Mouse (Mus musculus) kidney, embryonic 16.5 days (tissue): ENCODE measurements around the gene Psmb8. TPM values are rescaled to one million over a fixed set of nuclear protein-coding genes. Genes with fewer than 3 reads are reported as not detected.
A peak's percentile ranks its signal among the peaks of the same experiment; 100 is the strongest.

Experiments used
- ATAC-seq: fragments of 200-750 bp; cut with Nextera tagmentation; 2 replicates; pipeline ENCODE4 v1.8.0; 2017; ENCODE audit warnings: moderate TSS enrichment; ENCODE audit not compliant: low FRiP score, low TSS enrichment
- H3K27ac ChIP-seq: fragments of 300-500 bp; sonication (generic); 2 replicates; pipeline ENCODE4 v1.5.1; 2014; ENCODE audit warnings: low read length
- H3K27me3 ChIP-seq: fragments of 300-500 bp; sonication (generic); 2 replicates; pipeline ENCODE4 v1.6.1; 2014; ENCODE audit warnings: low read length, control low read depth, mixed read lengths; ENCODE audit not compliant: insufficient read depth
- H3K36me3 ChIP-seq: fragments of 300-500 bp; sonication (generic); 2 replicates; pipeline ENCODE4 v1.6.1; 2014; ENCODE audit warnings: low read length, control low read depth, mixed read lengths; ENCODE audit not compliant: insufficient read depth
- H3K4me1 ChIP-seq: fragments of 300-500 bp; sonication (generic); 2 replicates; pipeline ENCODE4 v1.6.1; 2014; ENCODE audit warnings: low read length, control low read depth, mixed read lengths; ENCODE audit not compliant: insufficient read depth
- H3K4me2 ChIP-seq: fragments of 300-500 bp; sonication (generic); replicated peaks from 2 replicates; pipeline ENCODE4 v1.6.1; 2014; ENCODE audit warnings: low read depth, low read length
- H3K4me3 ChIP-seq: fragments of 300-500 bp; sonication (generic); 2 replicates; pipeline ENCODE4 v1.5.1; 2014; ENCODE audit warnings: mild to moderate bottlenecking, low read length
- H3K9ac ChIP-seq: fragments of 300-500 bp; sonication (generic); replicated peaks from 2 replicates; pipeline ENCODE4 v1.6.1; 2014; ENCODE audit warnings: low read length
- H3K9me3 ChIP-seq: fragments of 300-500 bp; sonication (generic); 2 replicates; pipeline ENCODE4 v1.6.1; 2016; ENCODE audit warnings: low read length, control low read depth
- WGBS: fragments of 180-500 bp; shearing (Covaris S2); extraction: QIAGEN DNeasy Blood & Tissue Kit; methylation state at CpG from one replicate; pipeline ENCODE4 v1.1.7; 2014; 5-methylcytosine and 5-hydroxymethylcytosine counted together
- polyA plus RNA-seq: library from polyadenylated mRNA; unstranded; fragments of >200 nt; fragmentation: Nextera tagmentation; extraction: Ambion mirVana; gene quantifications from 2 replicates; pipeline ENCODE4 v1.2.1, GENCODE M21; 2015

Psmb8 gene
- polyA plus RNA-seq, 1 experiment from 2014 or later, result 7.2 TPM

DNA sequence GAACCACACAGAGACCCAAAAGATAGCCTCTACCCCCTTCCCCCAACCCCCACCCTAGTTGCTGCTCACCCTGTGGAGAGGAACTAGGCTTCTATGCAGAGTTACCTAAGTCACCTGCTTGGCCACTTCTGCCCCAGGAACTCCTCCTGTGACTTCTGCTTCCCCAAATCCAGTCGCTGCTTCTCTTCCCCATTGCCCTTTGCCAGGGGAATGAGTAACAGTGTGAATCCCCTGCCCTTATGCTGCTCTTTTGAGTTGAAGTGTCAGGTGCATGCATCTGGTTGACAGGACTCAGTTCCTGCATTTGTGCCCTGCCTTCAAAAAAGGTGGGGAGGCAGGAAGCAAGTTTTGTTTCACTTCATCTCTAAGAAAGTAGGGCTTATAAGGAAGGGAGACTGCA is 23.4 kb upstream of the Psmb8 start:
- H3K9me3 ChIP-seq, result peaks cover 11% of the 10 kb centered on the region; the same call in 1 of the 2 replicates
- H3K27me3 ChIP-seq, result no peaks in the 10 kb centered on the region
- H3K4me1 ChIP-seq, result no peaks in the 10 kb centered on the region
- no peak overlapping the region for H3K27ac ChIP-seq
- no peak overlapping the region for H3K4me3 ChIP-seq
- no peak overlapping the region for H3K4me2 ChIP-seq
- no peak overlapping the region for H3K9ac ChIP-seq
- no peaks in the 10 kb centered on the region for H3K36me3 ChIP-seq
- ATAC-seq, result no peak
- WGBS, result 53% methylated on average over 1 of the region's 1 CpGs

DNA sequence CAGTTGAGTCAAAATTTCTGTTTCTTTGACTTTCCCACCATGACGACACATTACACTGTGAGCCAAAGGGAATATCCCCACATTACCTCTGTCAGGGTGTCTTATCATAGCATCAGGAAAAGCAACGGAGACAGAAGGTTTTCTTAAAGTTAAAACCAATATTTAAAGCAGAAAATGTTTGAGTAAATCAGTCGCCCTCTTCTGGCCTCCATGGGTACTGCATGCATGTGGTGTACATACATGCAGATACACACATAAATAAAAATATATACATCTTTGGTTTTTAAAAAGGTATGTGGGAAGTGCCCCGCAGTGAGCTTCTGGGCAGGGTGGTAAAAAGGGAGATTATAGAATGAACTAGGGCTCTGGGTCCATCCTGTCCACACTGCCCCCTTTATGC is 20.3 kb upstream of the Psmb8 start:
- Histone ChIP-seq H3K9me3 (peaks cover 11% of the 10 kb centered on the region; the same call in 1 of the 2 replicates), H3K9ac (no peak overlapping the region), H3K4me2 (no peak overlapping the region), H3K4me3 (no peak overlapping the region), H3K36me3 (no peaks in the 10 kb centered on the region), H3K27ac (no peak overlapping the region), H3K4me1 (no peaks in the 10 kb centered on the region), H3K27me3 (no peaks in the 10 kb centered on the region)
- WGBS, result 64% methylated on average over 4 of the region's 4 CpGs
- no peak for ATAC-seq

DNA sequence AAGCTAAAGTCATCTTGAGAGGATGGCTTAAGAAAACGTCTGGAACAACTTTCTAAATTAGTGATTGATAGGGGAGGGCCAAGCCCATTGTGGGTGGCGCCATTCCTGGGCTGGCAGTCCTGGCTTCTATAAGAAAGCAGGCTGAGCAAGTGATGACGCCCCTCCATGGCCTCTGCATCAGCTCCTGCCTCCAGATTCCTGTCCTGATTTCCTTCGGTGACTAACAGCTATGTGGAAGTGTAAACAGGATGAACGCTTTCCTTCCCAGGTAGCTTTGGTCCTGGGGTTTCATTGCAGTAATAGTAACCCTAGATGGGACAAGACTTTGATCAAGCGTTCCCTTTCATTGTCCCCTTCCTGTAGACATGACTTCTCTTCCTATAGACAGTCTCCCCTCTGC is 18.5 kb upstream of the Psmb8 start:
- Histone ChIP-seq H3K4me3 (no peak overlapping the region), H3K36me3 (no peaks in the 10 kb centered on the region), H3K27ac (no peak overlapping the region), H3K4me1 (no peaks in the 10 kb centered on the region), H3K27me3 (0 out of 2 replicates have a peak, but pooled peaks cover 3% of the 10 kb centered on the region), H3K4me2 (no peak overlapping the region), H3K9ac (no peak overlapping the region), H3K9me3 (peaks cover 6% of the 10 kb centered on the region; the same call in 1 of the 2 replicates)
- WGBS, result 53% methylated on average over 6 of the region's 6 CpGs
- no peak for ATAC-seq

DNA sequence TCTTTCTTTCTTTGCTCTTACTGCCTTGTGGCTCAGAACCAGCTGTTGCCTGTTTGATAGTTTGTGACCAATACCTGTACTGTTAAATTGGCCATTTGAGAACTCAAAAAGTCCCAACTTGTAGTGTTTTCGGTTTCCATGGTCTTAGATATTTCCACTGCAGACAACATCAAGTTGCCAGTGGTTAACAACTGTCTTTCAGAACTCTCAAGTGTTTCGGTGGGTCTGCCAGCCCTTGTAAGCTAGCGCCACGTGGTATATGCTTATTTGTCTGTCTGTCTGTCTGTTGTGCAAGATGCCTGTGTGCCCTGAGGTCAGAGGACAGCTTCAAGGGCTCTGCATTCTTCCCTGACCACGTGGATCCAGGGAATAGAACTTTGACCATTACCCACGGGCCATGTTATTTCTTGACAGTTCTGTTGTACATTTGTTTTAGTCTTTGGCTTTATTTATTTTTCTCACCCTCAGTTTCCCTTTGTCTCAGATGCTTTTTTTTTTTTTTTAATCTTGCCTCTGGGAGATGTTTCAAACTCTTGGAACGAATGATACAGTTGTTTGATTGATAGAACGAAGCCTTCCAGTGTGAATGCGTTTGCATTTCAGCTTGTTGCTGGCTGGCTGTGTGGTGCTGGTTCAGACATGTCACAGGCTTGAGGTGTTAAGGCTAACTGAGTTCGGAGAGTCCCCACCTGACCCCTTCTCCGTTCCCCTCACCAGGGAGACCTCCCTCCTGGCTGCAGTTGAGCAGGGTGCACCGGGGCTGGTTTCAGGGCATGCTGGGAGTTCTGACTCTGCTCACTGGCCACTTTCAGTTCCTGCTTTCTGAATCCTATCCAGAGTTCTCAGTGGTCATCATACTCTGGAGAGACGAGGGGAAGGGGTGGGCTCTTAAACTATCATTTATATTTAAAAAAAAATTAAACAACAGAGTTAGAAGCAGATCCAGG is 17.3 kb upstream of the Psmb8 start:
- no peak overlapping the region for H3K4me2 ChIP-seq
- no peak overlapping the region for H3K9ac ChIP-seq
- no peak for ATAC-seq
- H3K36me3 ChIP-seq, result no peaks in the 10 kb centered on the region
- no peak overlapping the region for H3K27ac ChIP-seq
- H3K27me3 ChIP-seq, result 0 out of 2 replicates have a peak, but pooled peaks cover 6% of the 10 kb centered on the region
- H3K4me3 ChIP-seq, result no peak overlapping the region
- H3K4me1 ChIP-seq, result no peaks in the 10 kb centered on the region
- H3K9me3 ChIP-seq, result peaks cover 6% of the 10 kb centered on the region; the same call in 1 of the 2 replicates
- WGBS, result 70% methylated on average over 13 of the region's 13 CpGs

DNA sequence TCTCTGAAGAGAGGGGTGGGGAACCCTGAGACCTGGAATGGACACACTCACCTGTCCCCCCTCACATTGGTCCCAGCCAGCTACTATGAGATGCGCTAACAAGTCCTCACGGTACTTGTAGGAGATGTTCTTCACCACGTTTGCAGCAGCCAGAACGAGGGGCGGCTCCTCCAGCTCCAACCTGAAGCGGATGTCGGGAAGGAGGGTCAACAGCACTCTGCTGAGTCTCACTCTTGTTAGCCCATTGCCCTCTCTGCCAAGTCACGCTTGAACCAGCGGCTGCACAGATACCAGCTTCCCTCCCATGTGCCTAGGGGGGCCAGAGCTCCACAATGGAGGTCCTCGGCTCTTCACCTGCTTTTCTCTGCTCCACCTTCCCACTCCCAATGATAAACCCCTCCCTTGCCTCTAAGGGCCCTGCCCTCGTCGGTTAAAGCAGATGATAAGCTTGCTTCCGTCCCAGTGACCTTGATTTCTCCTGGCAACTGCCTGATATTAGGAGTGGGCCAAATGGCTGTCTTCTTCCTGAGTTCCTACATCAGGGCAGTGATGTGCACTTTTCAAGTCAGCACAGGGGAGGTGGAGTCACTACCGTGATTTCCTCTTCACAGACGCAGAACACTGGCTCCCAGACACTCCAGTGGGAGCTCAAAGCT is 13.8 kb upstream of the Psmb8 start:
- Histone ChIP-seq H3K27ac (no peak overlapping the region), H3K4me3 (no peak overlapping the region), H3K9me3 (no peaks in the 10 kb centered on the region), H3K4me2 (no peak overlapping the region), H3K4me1 (peaks cover 6% of the 10 kb centered on the region), H3K9ac (no peak overlapping the region), H3K36me3 (no peaks in the 10 kb centered on the region), H3K27me3 (peaks cover 21% of the 10 kb centered on the region)
- WGBS, result 73% methylated on average over 15 of the region's 15 CpGs
- ATAC-seq, result no peak

DNA sequence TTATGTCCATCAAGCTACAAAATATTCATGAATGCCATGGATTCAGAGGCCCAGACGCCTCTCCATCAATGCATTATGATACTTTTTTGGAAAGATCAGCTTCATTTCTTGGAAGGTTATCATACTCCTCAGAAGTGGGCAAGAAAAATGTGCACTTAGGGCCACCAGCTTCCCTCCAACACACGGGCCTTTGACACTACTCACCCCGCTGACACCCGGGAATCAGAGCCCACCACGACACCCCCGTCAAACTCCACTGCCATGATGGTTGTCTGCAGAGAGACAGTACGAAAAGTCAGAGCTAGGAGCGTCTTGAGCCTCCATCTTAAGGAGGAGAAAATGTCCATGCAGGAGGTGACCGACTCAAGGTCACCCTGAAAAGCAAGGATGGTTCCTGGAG is 12.0 kb upstream of the Psmb8 start:
- H3K4me1 ChIP-seq, result peaks cover 6% of the 10 kb centered on the region
- no peaks in the 10 kb centered on the region for H3K9me3 ChIP-seq
- no peak for ATAC-seq
- H3K4me3 ChIP-seq, result no peak overlapping the region
- no peak overlapping the region for H3K27ac ChIP-seq
- H3K27me3 ChIP-seq, result peaks cover 24% of the 10 kb centered on the region
- WGBS, result 88% methylated on average over 9 of the region's 9 CpGs
- H3K36me3 ChIP-seq, result no peaks in the 10 kb centered on the region
- no peak overlapping the region for H3K4me2 ChIP-seq
- no peak overlapping the region for H3K9ac ChIP-seq

DNA sequence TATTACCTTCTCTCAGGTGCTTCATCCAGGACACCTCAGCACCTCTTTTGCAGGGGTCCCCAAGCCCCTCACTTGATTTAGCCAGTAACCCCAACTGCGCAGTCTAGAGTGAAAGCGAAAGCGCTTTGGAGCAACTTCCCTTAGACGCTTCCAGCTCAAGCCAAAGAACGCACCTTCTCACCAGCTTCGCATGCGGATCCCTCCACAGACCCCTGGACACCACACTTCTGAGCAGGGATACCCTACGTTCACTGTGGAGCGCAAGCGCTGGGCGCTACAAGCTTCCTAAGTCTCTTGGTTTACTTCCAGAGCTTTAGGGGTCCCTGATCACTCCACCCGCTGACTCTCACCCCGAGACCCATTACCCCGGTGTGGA is 10.6 kb upstream of the Psmb8 start:
- Histone ChIP-seq H3K9me3 (no peaks in the 10 kb centered on the region), H3K4me1 (peaks cover 6% of the 10 kb centered on the region), H3K27me3 (peaks cover 24% of the 10 kb centered on the region), H3K27ac (no peak overlapping the region), H3K4me2 (peak overlapping the region; percentile 95), H3K4me3 (peak overlapping the region; percentile 51), H3K9ac (peak overlapping the region; percentile 61), H3K36me3 (no peaks in the 10 kb centered on the region)
- WGBS, result 6% methylated on average over 14 of the region's 14 CpGs
- ATAC-seq, result no peak; the same call in none of the 2 replicates

DNA sequence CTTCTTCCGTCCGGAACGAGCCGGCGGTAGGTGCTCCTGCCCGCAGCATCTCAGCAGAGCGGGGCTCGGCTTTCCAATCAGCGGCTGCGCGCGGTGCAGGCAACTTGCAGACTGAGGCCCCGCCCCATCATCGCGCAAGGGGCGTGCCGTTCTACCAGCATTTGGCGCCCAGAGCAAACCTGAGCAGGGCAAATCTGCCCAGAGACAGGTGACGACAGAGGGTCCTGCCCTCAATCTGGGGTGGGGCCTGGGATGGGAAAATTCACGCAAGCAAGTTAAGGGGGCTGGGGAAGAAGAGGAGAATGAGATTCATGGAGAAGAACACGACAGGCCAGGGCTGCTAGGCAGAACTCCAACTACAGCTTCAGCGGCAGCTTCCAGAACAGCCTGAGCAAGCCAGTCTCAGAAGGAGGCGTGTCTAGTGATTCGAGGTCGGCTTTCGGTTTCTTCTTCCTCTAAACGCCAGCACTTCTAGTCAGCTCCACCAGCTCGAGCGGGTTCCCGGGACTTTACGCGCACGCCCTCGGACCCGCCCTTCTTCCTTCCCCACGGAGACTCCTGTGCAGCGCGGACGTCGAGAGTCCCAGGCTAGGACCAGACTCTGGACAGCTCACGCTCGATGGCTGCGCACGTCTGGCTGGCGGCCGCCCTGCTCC is 10.1 kb upstream of the Psmb8 start, which contains the start of the genes Tap1 and Psmb9:
TSS of gene Tap1 (plus strand) at position 293 of the 656 bp plus-strand sequence.
TSS of gene Psmb9 (minus strand) at position 504 of the 656 bp plus-strand sequence.
- Histone ChIP-seq H3K36me3 (no peaks in the 10 kb centered on the region), H3K27me3 (peaks cover 26% of the 10 kb centered on the region), H3K4me3 (peak within 1 kb of the TSS; percentile 51), H3K27ac (peak within 1 kb of the TSS; percentile 61; the same call in 1 of the 2 replicates), H3K4me2 (peak within 1 kb of the TSS; percentile 95), H3K4me1 (peaks cover 6% of the 10 kb centered on the region), H3K9me3 (no peaks in the 10 kb centered on the region), H3K9ac (peak within 1 kb of the TSS; percentile 61)
- WGBS, result 0% methylated on average over 46 of the region's 46 CpGs
- ATAC-seq, result peak; percentile 97

DNA sequence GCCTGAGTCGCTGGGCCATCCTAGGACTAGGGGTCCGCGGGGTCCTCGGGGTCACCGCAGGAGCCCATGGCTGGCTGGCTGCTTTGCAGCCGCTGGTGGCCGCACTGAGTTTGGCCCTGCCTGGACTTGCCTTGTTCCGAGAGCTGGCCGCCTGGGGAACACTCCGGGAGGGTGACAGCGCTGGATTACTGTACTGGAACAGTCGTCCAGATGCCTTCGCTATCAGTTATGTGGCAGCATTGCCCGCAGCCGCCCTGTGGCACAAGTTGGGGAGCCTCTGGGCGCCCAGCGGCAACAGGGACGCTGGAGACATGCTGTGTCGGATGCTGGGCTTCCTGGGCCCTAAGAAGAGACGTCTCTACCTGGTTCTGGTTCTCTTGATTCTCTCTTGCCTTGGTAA is 9.5 kb upstream of the Psmb8 start:
- ATAC-seq, result no peak
- 3% methylated on average over 20 of the region's 20 CpGs for WGBS
- peak overlapping the region; percentile 95 for H3K4me2 ChIP-seq
- H3K36me3 ChIP-seq, result no peaks in the 10 kb centered on the region
- no peak overlapping the region for H3K27ac ChIP-seq
- H3K9me3 ChIP-seq, result no peaks in the 10 kb centered on the region
- peak overlapping the region; percentile 51 for H3K4me3 ChIP-seq
- H3K4me1 ChIP-seq, result peaks cover 6% of the 10 kb centered on the region
- H3K27me3 ChIP-seq, result peaks cover 33% of the 10 kb centered on the region
- H3K9ac ChIP-seq, result peak overlapping the region; percentile 61
